Mouse (Mus musculus): ENCODE measurements around the gene Lrp8.

- TF ChIP-seq CTCF (IDR thresholded peaks at IDR 0.05; ENCODE audit: low read depth, low read length) (no peak), POLR2A (IDR thresholded peaks at IDR 0.05; ENCODE audit: extremely low read depth, insufficient read depth, low read length) (no peak)
These were observed 21.4 kb downstream of the Lrp8 start for GRCm38 (mm10) chr4:107823511-107823910.

Measured in liver, adult 2 months (tissue).